Mouse (Mus musculus) CH12.LX (cell line): ENCODE results near the gene Pkp1. TPM values are rescaled to one million over a fixed set of nuclear protein-coding genes. Genes with fewer than 3 reads are reported as not detected.

ENCODE experiments used
- DNase-seq: peaks from one replicate; pipeline ENCODE4 v3.0.0-alpha.2; 2013; ENCODE audit errors: extremely low read depth
- H3K27ac ChIP-seq: 2 replicates; pipeline ENCODE4 v1.5.1; 2012; ENCODE audit warnings: low read depth, mild to moderate bottlenecking, control low read depth, moderate library complexity; ENCODE audit not compliant: insufficient read depth
- H3K27me3 ChIP-seq: replicated peaks from 2 replicates; pipeline ENCODE3; 2012; ENCODE audit warnings: inconsistent platforms
- H3K36me3 ChIP-seq, 2 experiments: replicated peaks in 1 of 2; 2 replicates each; pipeline versions ENCODE3 to v1.6.1; 2012; ENCODE audit warnings: inconsistent platforms in 1 of 2, low read length in 1 of 2, mild to moderate bottlenecking in 1 of 2, mixed read lengths in 1 of 2, moderate library complexity in 1 of 2; ENCODE audit not compliant: control insufficient read depth in 1 of 2, insufficient read depth in 1 of 2
- H3K4me1 ChIP-seq, 2 experiments: 2 replicates each; pipeline ENCODE4 v1.6.1; 2012; ENCODE audit warnings: inconsistent platforms in 1 of 2, moderate library complexity in 1 of 2; ENCODE audit not compliant: insufficient read depth in 2 of 2, control insufficient read depth in 1 of 2
- H3K4me2 ChIP-seq: 2 replicates; pipeline ENCODE4 v1.6.1; 2012; ENCODE audit warnings: low read depth, mild to moderate bottlenecking, control low read depth; ENCODE audit not compliant: poor library complexity, insufficient read depth, severe bottlenecking
- H3K4me3 ChIP-seq, 3 experiments: fragments of 150-350 bp in 1 of 3; sonication (generic) in 1 of 3; replicated peaks in 1 of 3; 2 replicates each; pipeline versions ENCODE3 to v1.5.1; 2011 to 2012; ENCODE audit warnings: low read depth in 2 of 3, low read length in 2 of 3, mild to moderate bottlenecking in 2 of 3, moderate library complexity in 2 of 3, control low read depth in 1 of 3, improper control_type of control experiment in 1 of 3, inconsistent platforms in 1 of 3, mixed read lengths in 1 of 3; ENCODE audit not compliant: poor library complexity in 1 of 3
- H3K79me2 ChIP-seq: replicated peaks from 2 replicates; pipeline ENCODE4 v1.6.1; 2012; ENCODE audit warnings: mild to moderate bottlenecking, moderate library complexity; ENCODE audit not compliant: control insufficient read depth, poor library complexity, insufficient read depth, severe bottlenecking; ENCODE audit errors: extremely low read depth
- H3K9ac ChIP-seq: 2 replicates; pipeline ENCODE4 v1.6.1; 2012; ENCODE audit warnings: low read depth, mild to moderate bottlenecking, control low read depth, moderate library complexity; ENCODE audit not compliant: insufficient read depth
- H3K9me3 ChIP-seq: replicated peaks from 2 replicates; pipeline ENCODE3; 2012; ENCODE audit warnings: low read length, inconsistent platforms, mixed read lengths
- CHD2 ChIP-seq: IDR thresholded peaks from 2 replicates; pipeline ENCODE4 v1.6.1; 2011; ENCODE audit warnings: low read length, improper control_type of control experiment
- CTCF ChIP-seq, 2 experiments: IDR thresholded peaks in 1 of 2; conservative IDR thresholded peaks in 1 of 2; 2 replicates each; pipeline ENCODE4 v1.5.1; 2011 to 2012; ENCODE audit warnings: low read depth in 2 of 2, low read length in 2 of 2, improper control_type of control experiment in 1 of 2, inconsistent platforms in 1 of 2, mild to moderate bottlenecking in 1 of 2, moderate library complexity in 1 of 2
- EP300 ChIP-seq: IDR thresholded peaks from 2 replicates; pipeline ENCODE4 v1.6.1; 2011; ENCODE audit warnings: low read length, improper control_type of control experiment
- ETS1 ChIP-seq: conservative IDR thresholded peaks from 2 replicates; pipeline ENCODE4 v1.6.1; 2012; ENCODE audit warnings: low read depth, mild to moderate bottlenecking, inconsistent platforms, low read length, improper control_type of control experiment, moderate library complexity
- GABPA ChIP-seq: IDR thresholded peaks from 2 replicates; pipeline ENCODE4 v1.6.1; 2012; ENCODE audit warnings: low read depth, low read length, improper control_type of control experiment, inconsistent platforms; ENCODE audit not compliant: insufficient replicate concordance
- IRF4 ChIP-seq: IDR thresholded peaks from 2 replicates; pipeline ENCODE4 v1.6.1; 2014; ENCODE audit warnings: low read depth, mild to moderate bottlenecking, inconsistent platforms, low read length, improper control_type of control experiment
- JUND ChIP-seq: conservative IDR thresholded peaks from 2 replicates; pipeline ENCODE4 v1.6.1; 2011; ENCODE audit warnings: low read depth, low read length, improper control_type of control experiment
- KAT2A ChIP-seq: IDR thresholded peaks from 2 replicates; pipeline ENCODE4 v1.6.1; 2012; ENCODE audit warnings: low read length, improper control_type of control experiment, inconsistent platforms; ENCODE audit not compliant: insufficient replicate concordance
- MAX ChIP-seq: IDR thresholded peaks from 2 replicates; pipeline ENCODE4 v1.6.1; 2011; ENCODE audit warnings: low read length, improper control_type of control experiment
- MAZ ChIP-seq: IDR thresholded peaks from 2 replicates; pipeline ENCODE4 v1.6.1; 2012; ENCODE audit warnings: low read depth, mild to moderate bottlenecking, inconsistent platforms, low read length, improper control_type of control experiment, moderate library complexity
- MEF2A ChIP-seq: IDR thresholded peaks from 2 replicates; pipeline ENCODE4 v1.6.1; 2014; ENCODE audit warnings: low read depth, mild to moderate bottlenecking, inconsistent platforms, low read length, improper control_type of control experiment, borderline replicate concordance
- MXI1 ChIP-seq: IDR thresholded peaks from 2 replicates; pipeline ENCODE4 v1.6.1; 2011; ENCODE audit warnings: mild to moderate bottlenecking, low read depth, low read length, improper control_type of control experiment
- NELFE ChIP-seq: IDR thresholded peaks from 2 replicates; pipeline ENCODE4 v1.6.1; 2011; ENCODE audit warnings: low read depth, low read length, improper control_type of control experiment
- POLR2A ChIP-seq: IDR thresholded peaks from 2 replicates; pipeline ENCODE4 v1.6.1; 2011; ENCODE audit warnings: low read depth, mild to moderate bottlenecking, improper control_type of control experiment, low read length
- POLR2AphosphoS2 ChIP-seq: IDR thresholded peaks from 2 replicates; pipeline ENCODE4 v1.6.1; 2011; ENCODE audit warnings: low read depth, low read length, improper control_type of control experiment
- RCOR1 ChIP-seq: conservative IDR thresholded peaks from 2 replicates; pipeline ENCODE4 v1.6.1; 2012; ENCODE audit warnings: low read depth, mild to moderate bottlenecking, inconsistent platforms, low read length, improper control_type of control experiment
- SIN3A ChIP-seq: IDR thresholded peaks from 2 replicates; pipeline ENCODE4 v1.6.1; 2012; ENCODE audit warnings: low read length, improper control_type of control experiment, inconsistent platforms
- SMC3 ChIP-seq: IDR thresholded peaks from 2 replicates; pipeline ENCODE4 v1.6.1; 2011; ENCODE audit warnings: low read depth, low read length, improper control_type of control experiment
- TBP ChIP-seq: conservative IDR thresholded peaks from 2 replicates; pipeline ENCODE4 v1.6.1; 2011; ENCODE audit warnings: low read depth, low read length, improper control_type of control experiment
- TCF12 ChIP-seq: IDR thresholded peaks from 2 replicates; pipeline ENCODE4 v1.6.1; 2014; ENCODE audit warnings: low read depth, mild to moderate bottlenecking, inconsistent platforms, low read length, improper control_type of control experiment
- ZKSCAN1 ChIP-seq: IDR thresholded peaks from 2 replicates; pipeline ENCODE4 v1.6.1; 2012; ENCODE audit warnings: low read depth, inconsistent platforms, low read length, improper control_type of control experiment, borderline replicate concordance
- ZMIZ1 ChIP-seq: IDR thresholded peaks from 2 replicates; pipeline ENCODE4 v1.6.1; 2012; ENCODE audit warnings: low read depth, mild to moderate bottlenecking, inconsistent platforms, low read length, improper control_type of control experiment
- ZNF384 ChIP-seq: IDR thresholded peaks from 2 replicates; pipeline ENCODE4 v1.6.1; 2012; ENCODE audit warnings: low read depth, low read length, improper control_type of control experiment, inconsistent platforms
- dilution Hi-C: fragments of 300-500 bp; cut with MboI; formaldehyde crosslinking; loops from 2 replicates; pipeline ENCODE4 v1.14.3; 2020; ENCODE audit warnings: low sequenced_read_pairs; ENCODE audit not compliant: extremely low pct_unique_long_range_greater_than_20kb, extremely low pct_ligation_motif_present
- in situ Hi-C: fragments of 300-500 bp; cut with MboI; formaldehyde crosslinking; loops from 3 replicates; pipeline ENCODE4 v1.14.3; 2019; ENCODE audit warnings: low sequenced_read_pairs, low pct_ligation_motif_present, low pct_unique_long_range_greater_than_20kb, mixed read lengths
- polyA plus RNA-seq: library from polyadenylated mRNA; unstranded; fragments of >175 nt; gene quantifications from 2 replicates; pipeline ENCODE4 v1.2.1, GENCODE M21; 2012; ENCODE audit warnings: low read depth; ENCODE audit not compliant: insufficient read length
- total RNA-seq, 2 experiments: library from RNA; depleted of rRNA; stranded (reverse); fragments of 300-350 nt in 1 of 2; fragments of >200 nt in 1 of 2; gene quantifications; 2 replicates each; pipeline ENCODE4 v1.2.3; 2012 to 2014

The Pkp1 gene
- total and polyA plus RNA-seq, 3 experiments = not detected

- in situ Hi-C loops = no loop called here
- 0 out of 2 replicates have a peak, but pooled peaks have one; percentile 70 for TF ChIP-seq RCOR1
- peak; percentile 33; the same call in 1 of the 2 replicates for TF ChIP-seq NELFE
- no peak for TF ChIP-seq CHD2
- no peak; the same call in 1 of the 2 replicates for TF ChIP-seq SMC3
- no peak for TF ChIP-seq POLR2AphosphoS2
- TF ChIP-seq MAZ = no peak
- no peak for TF ChIP-seq ZKSCAN1
- no peak for TF ChIP-seq POLR2A
- no peak for TF ChIP-seq TBP
- no peak for TF ChIP-seq JUND
- peak; percentile 40; the same call in 1 of the 2 replicates for TF ChIP-seq TCF12
- no peak for TF ChIP-seq KAT2A
- peak; percentile 37; the same call in 1 of the 2 replicates for TF ChIP-seq MXI1
- peak; percentile 40; the same call in 1 of the 2 replicates for TF ChIP-seq IRF4
- no peak for TF ChIP-seq GABPA
- peak; percentile 42; the same call in 1 of the 2 replicates for TF ChIP-seq ETS1
- TF ChIP-seq SIN3A = 0 out of 2 replicates have a peak, but pooled peaks have one; percentile 45
- no peak for TF ChIP-seq MAX
- TF ChIP-seq MEF2A = peak; percentile 37; the same call in 1 of the 2 replicates
- TF ChIP-seq ZMIZ1 = no peak
- 0 out of 2 replicates have a peak, but pooled peaks have one; percentile 30 for TF ChIP-seq EP300
- TF ChIP-seq CTCF (conservative IDR thresholded peaks at IDR 0.05 in 1 of 2, IDR thresholded peaks at IDR 0.05 in 1 of 2; ENCODE audit: low read depth in 2 of 2, low read length in 2 of 2) = peak in 1 of 2 experiments; percentile 40; a peak in 2 of 4 replicates
- TF ChIP-seq ZNF384 = no peak
- Histone ChIP-seq H3K9ac (no peak overlapping the region; the same call in 1 of the 2 replicates), H3K27me3 (peaks cover 8% of the 10 kb centered on the region), H3K36me3 (no peaks in the 10 kb centered on the region), H3K4me2 (peak overlapping the region; percentile 62), H3K79me2 (no peaks in the 10 kb centered on the region), H3K27ac (no peak overlapping the region), H3K4me1 (peaks cover 39 to 71% of the 10 kb centered on the region in 2 experiments), H3K9me3 (no peaks in the 10 kb centered on the region), H3K4me3 (peak overlapping the region; percentile 26 to 41 (median 27))
- dilution Hi-C loops = no loop called here
- DNase-seq = peak; percentile 79
Observed at GRCm38 (mm10) chr1:135840675-135841395, 78.2 kb downstream of the Pkp1 start.
